10 mouse cellular contexts compared by ENCODE assay signal in the genomic region with DNA sequence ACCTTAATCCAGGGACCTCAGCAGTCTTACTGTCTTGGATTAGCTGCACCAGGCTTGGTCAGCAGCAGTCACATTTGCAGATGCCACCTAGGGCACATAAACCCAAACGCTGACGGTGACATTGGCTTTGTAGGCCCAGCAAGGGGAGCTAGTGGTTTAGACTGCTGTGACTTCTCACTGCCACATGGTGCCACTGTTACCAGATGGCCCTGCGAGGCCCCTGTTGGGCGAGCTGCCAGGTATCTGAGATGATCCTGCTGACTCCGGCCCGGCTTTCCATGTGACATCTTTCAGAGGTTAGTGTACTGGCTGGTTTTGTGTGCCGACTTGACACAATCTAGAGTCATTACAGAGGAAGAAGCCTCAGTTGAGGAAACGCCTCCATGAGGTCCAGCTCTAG. TPM values are rescaled to one million over a fixed set of nuclear protein-coding genes. Genes with fewer than 3 reads are reported as not detected.
DNase-seq lines count a peak whose midpoint lies in the region; ATAC-seq lines count a peak whose summit lies in the region.
"Had no signal": no experiment of that assay in that cellular context is flagged by ENCODE, and none has a peak within 500 bp of the region (broad histone marks: within the 10 kb centered on the region; RNA-seq: fewer than 3 reads in every experiment).

No protein-coding gene starts in this region.

- WGBS in forebrain, embryonic 14.5 days, result 60% methylated on average over 8 of the region's 8 CpGs
- 65% methylated on average over 8 of the region's 8 CpGs for WGBS in forebrain, embryonic 13.5 days
- 32% methylated on average over 8 of the region's 8 CpGs for WGBS in heart, embryonic 13.5 days
- 65% methylated on average over 8 of the region's 8 CpGs for WGBS in hindbrain, embryonic 13.5 days
- 74% methylated on average over 8 of the region's 8 CpGs for WGBS in forebrain, embryonic 16.5 days

- H3K27ac ChIP-seq in forebrain, embryonic 14.5 days (ENCODE audit: low read depth, low read length), result no peak overlapping the region
- H3K27ac ChIP-seq in forebrain, embryonic 13.5 days, result no peak overlapping the region
- H3K27ac ChIP-seq in heart, embryonic 13.5 days (replicated peaks), result no peak overlapping the region
- H3K27ac ChIP-seq in hindbrain, embryonic 13.5 days, result no peak overlapping the region
- H3K27ac ChIP-seq in forebrain, embryonic 16.5 days (ENCODE audit: low read length), result no peak overlapping the region
- H3K27ac ChIP-seq: liver, embryonic 15.5 days had no signal

- no peak overlapping the region for H3K4me3 ChIP-seq in forebrain, embryonic 14.5 days (ENCODE audit: low read depth, low read length)
- H3K4me3 ChIP-seq in forebrain, embryonic 13.5 days, result no peak overlapping the region
- H3K4me3 ChIP-seq in heart, embryonic 13.5 days, result no peak overlapping the region
- no peak overlapping the region for H3K4me3 ChIP-seq in hindbrain, embryonic 13.5 days
- no peak overlapping the region for H3K4me3 ChIP-seq in forebrain, embryonic 16.5 days (replicated peaks; ENCODE audit: low read length)
- H3K4me3 ChIP-seq: liver, embryonic 15.5 days had no signal

- no peaks in the 10 kb centered on the region for H3K9me3 ChIP-seq in forebrain, embryonic 14.5 days (replicated peaks; ENCODE audit: control insufficient read depth, low read length)
- no peaks in the 10 kb centered on the region for H3K9me3 ChIP-seq in forebrain, embryonic 13.5 days (replicated peaks)
- H3K9me3 ChIP-seq in heart, embryonic 13.5 days, result no peaks in the 10 kb centered on the region
- no peaks in the 10 kb centered on the region for H3K9me3 ChIP-seq in hindbrain, embryonic 13.5 days
- no peaks in the 10 kb centered on the region for H3K9me3 ChIP-seq in forebrain, embryonic 16.5 days (ENCODE audit: control insufficient read depth, low read length)
- H3K9me3 ChIP-seq: liver, embryonic 15.5 days had no signal

- H3K4me1 ChIP-seq in forebrain, embryonic 14.5 days (ENCODE audit: control insufficient read depth, insufficient read depth, low read length), result no peaks in the 10 kb centered on the region
- H3K4me1 ChIP-seq in forebrain, embryonic 13.5 days, result peaks cover 9% of the 10 kb centered on the region
- H3K4me1 ChIP-seq in heart, embryonic 13.5 days, result peaks cover 9% of the 10 kb centered on the region
- 0 out of 2 replicates have a peak, but pooled peaks cover 3% of the 10 kb centered on the region for H3K4me1 ChIP-seq in hindbrain, embryonic 13.5 days (replicated peaks)
- no peaks in the 10 kb centered on the region; the same call in 1 of the 2 replicates for H3K4me1 ChIP-seq in forebrain, embryonic 16.5 days (replicated peaks; ENCODE audit: control insufficient read depth, insufficient read depth, low read length)
- H3K4me1 ChIP-seq: liver, embryonic 15.5 days had no signal

- DNase-seq in forebrain, embryonic 14.5 days (ENCODE audit: low spot score), result peak; percentile 31
- DNase-seq in thymus, postnatal 0 days (ENCODE audit: low spot score), result peak; percentile 37
- DNase-seq in thymus, adult 18-20 months, result no peak
- DNase-seq in lung, postnatal 36 days, result peak; percentile 64

- no peak overlapping the region for H3K4me2 ChIP-seq in forebrain, embryonic 14.5 days (ENCODE audit: low read length)
- no peak overlapping the region for H3K4me2 ChIP-seq in forebrain, embryonic 13.5 days
- no peak overlapping the region for H3K4me2 ChIP-seq in heart, embryonic 13.5 days
- H3K4me2 ChIP-seq in hindbrain, embryonic 13.5 days, result no peak overlapping the region
- H3K4me2 ChIP-seq in forebrain, embryonic 16.5 days (ENCODE audit: low read length), result no peak overlapping the region
- H3K4me2 ChIP-seq: liver, embryonic 15.5 days had no signal

- no peaks in the 10 kb centered on the region for H3K27me3 ChIP-seq in forebrain, embryonic 14.5 days (replicated peaks; ENCODE audit: control insufficient read depth, insufficient read depth, low read length)
- no peaks in the 10 kb centered on the region for H3K27me3 ChIP-seq in forebrain, embryonic 13.5 days
- H3K27me3 ChIP-seq in heart, embryonic 13.5 days (replicated peaks), result no peaks in the 10 kb centered on the region
- H3K27me3 ChIP-seq in hindbrain, embryonic 13.5 days, result no peaks in the 10 kb centered on the region
- H3K27me3 ChIP-seq in forebrain, embryonic 16.5 days (replicated peaks; ENCODE audit: control insufficient read depth, insufficient read depth, low read length), result no peaks in the 10 kb centered on the region
- H3K27me3 ChIP-seq: liver, embryonic 15.5 days had no signal

- H3K36me3 ChIP-seq in forebrain, embryonic 14.5 days (ENCODE audit: control insufficient read depth, insufficient read depth, low read length), result no peaks in the 10 kb centered on the region
- H3K36me3 ChIP-seq in forebrain, embryonic 13.5 days (ENCODE audit: poor library complexity, severe bottlenecking), result no peaks in the 10 kb centered on the region
- H3K36me3 ChIP-seq in heart, embryonic 13.5 days, result no peaks in the 10 kb centered on the region
- no peaks in the 10 kb centered on the region for H3K36me3 ChIP-seq in hindbrain, embryonic 13.5 days
- H3K36me3 ChIP-seq in forebrain, embryonic 16.5 days (ENCODE audit: control insufficient read depth, insufficient read depth), result no peaks in the 10 kb centered on the region
- H3K36me3 ChIP-seq: liver, embryonic 15.5 days had no signal

- ATAC-seq in forebrain, embryonic 14.5 days, result no peak
- ATAC-seq in forebrain, embryonic 13.5 days, result no peak
- ATAC-seq in heart, embryonic 13.5 days (ENCODE audit: extremely low read depth, insufficient number of reproducible peaks, low FRiP score, low TSS enrichment), result peak; percentile 31; the same call in 1 of the 2 replicates
- ATAC-seq in hindbrain, embryonic 13.5 days (ENCODE audit: low FRiP score), result no peak
- no peak for ATAC-seq in forebrain, embryonic 16.5 days

- H3K9ac ChIP-seq in forebrain, embryonic 14.5 days (ENCODE audit: low read length), result no peak overlapping the region
- no peak overlapping the region for H3K9ac ChIP-seq in forebrain, embryonic 13.5 days
- no peak overlapping the region for H3K9ac ChIP-seq in heart, embryonic 13.5 days
- no peak overlapping the region for H3K9ac ChIP-seq in hindbrain, embryonic 13.5 days
- H3K9ac ChIP-seq in forebrain, embryonic 16.5 days (replicated peaks; ENCODE audit: low read depth, low read length), result no peak overlapping the region
- H3K9ac ChIP-seq: liver, embryonic 15.5 days had no signal

RNA-seq across cellular contexts. Expression of gene Gh, which starts 12.3 kb away (rescaled TPM):
- not detected in 2 replicates for polyA plus RNA-seq in forebrain, embryonic 14.5 days (2014; fragmentation: Nextera tagmentation; extraction: Ambion mirVana)
- not detected in 2 replicates for polyA plus RNA-seq in forebrain, embryonic 13.5 days (2015; fragmentation: Nextera tagmentation; extraction: Ambion mirVana)
- polyA plus RNA-seq in thymus, postnatal 0 days (2015; fragmentation: Nextera tagmentation; extraction: Ambion mirVana), result 0.38 and 0.75 TPM in 2 replicates
- polyA plus RNA-seq in heart, embryonic 13.5 days (2015; fragmentation: Nextera tagmentation; extraction: Ambion mirVana), result not detected in 2 replicates
- polyA plus RNA-seq in hindbrain, embryonic 13.5 days (2015; fragmentation: Nextera tagmentation; extraction: Ambion mirVana), result not detected in 2 replicates
- polyA plus RNA-seq in forebrain, embryonic 16.5 days (2015; fragmentation: Nextera tagmentation; extraction: Ambion mirVana), result not detected in 2 replicates
- polyA plus RNA-seq: liver, embryonic 15.5 days; stomach, embryonic 14.5 days had no signal

RNA-seq across cellular contexts. Expression of gene Tcam1, which starts 12.9 kb away (rescaled TPM):
- 0.05 and 0.22 TPM in 2 replicates for polyA plus RNA-seq in forebrain, embryonic 14.5 days (2014; fragmentation: Nextera tagmentation; extraction: Ambion mirVana)
- 0.10 and 0.14 TPM in 2 replicates for polyA plus RNA-seq in forebrain, embryonic 13.5 days (2015; fragmentation: Nextera tagmentation; extraction: Ambion mirVana)
- polyA plus RNA-seq in thymus, postnatal 0 days (2015; fragmentation: Nextera tagmentation; extraction: Ambion mirVana), result 0.40 and 0.54 TPM in 2 replicates
- 0.06 and 0.13 TPM in 2 replicates for polyA plus RNA-seq in heart, embryonic 13.5 days (2015; fragmentation: Nextera tagmentation; extraction: Ambion mirVana)
- 0.12 and 0.21 TPM in 2 replicates for polyA plus RNA-seq in hindbrain, embryonic 13.5 days (2015; fragmentation: Nextera tagmentation; extraction: Ambion mirVana)
- 0.11 and 0.17 TPM in 2 replicates for polyA plus RNA-seq in forebrain, embryonic 16.5 days (2015; fragmentation: Nextera tagmentation; extraction: Ambion mirVana)

RNA-seq across cellular contexts. Expression of gene Smarcd2, which starts 16.6 kb away (rescaled TPM):
- polyA plus RNA-seq in forebrain, embryonic 14.5 days (2014; fragmentation: Nextera tagmentation; extraction: Ambion mirVana), result 11.1 and 11.7 TPM in 2 replicates
- polyA plus RNA-seq in forebrain, embryonic 13.5 days (2015; fragmentation: Nextera tagmentation; extraction: Ambion mirVana), result 14.2 and 14.3 TPM in 2 replicates
- polyA plus RNA-seq in thymus, postnatal 0 days (2015; fragmentation: Nextera tagmentation; extraction: Ambion mirVana), result 139 and 157 TPM in 2 replicates
- 17.9 and 20.4 TPM in 2 replicates for polyA plus RNA-seq in heart, embryonic 13.5 days (2015; fragmentation: Nextera tagmentation; extraction: Ambion mirVana)
- 14.3 and 16.0 TPM in 2 replicates for polyA plus RNA-seq in hindbrain, embryonic 13.5 days (2015; fragmentation: Nextera tagmentation; extraction: Ambion mirVana)
- 12.4 and 13.7 TPM in 2 replicates for polyA plus RNA-seq in forebrain, embryonic 16.5 days (2015; fragmentation: Nextera tagmentation; extraction: Ambion mirVana)

RNA-seq across cellular contexts. Expression of gene Cd79b, which starts 25.2 kb away (rescaled TPM):
- 0.79 and 0.95 TPM in 2 replicates for polyA plus RNA-seq in forebrain, embryonic 14.5 days (2014; fragmentation: Nextera tagmentation; extraction: Ambion mirVana)
- 0.27 and 0.49 TPM in 2 replicates for polyA plus RNA-seq in forebrain, embryonic 13.5 days (2015; fragmentation: Nextera tagmentation; extraction: Ambion mirVana)
- 38.5 and 39.6 TPM in 2 replicates for polyA plus RNA-seq in thymus, postnatal 0 days (2015; fragmentation: Nextera tagmentation; extraction: Ambion mirVana)
- polyA plus RNA-seq in heart, embryonic 13.5 days (2015; fragmentation: Nextera tagmentation; extraction: Ambion mirVana), result 1.2 TPM in 2 replicates
- 1.2 and 1.4 TPM in 2 replicates for polyA plus RNA-seq in hindbrain, embryonic 13.5 days (2015; fragmentation: Nextera tagmentation; extraction: Ambion mirVana)
- 0.65 and 0.75 TPM in 2 replicates for polyA plus RNA-seq in forebrain, embryonic 16.5 days (2015; fragmentation: Nextera tagmentation; extraction: Ambion mirVana)

RNA-seq across cellular contexts. Expression of gene Psmc5, which starts 33.4 kb away (rescaled TPM):
- polyA plus RNA-seq in forebrain, embryonic 14.5 days (2014; fragmentation: Nextera tagmentation; extraction: Ambion mirVana), result 279 and 286 TPM in 2 replicates
- 322 and 348 TPM in 2 replicates for polyA plus RNA-seq in forebrain, embryonic 13.5 days (2015; fragmentation: Nextera tagmentation; extraction: Ambion mirVana)
- polyA plus RNA-seq in thymus, postnatal 0 days (2015; fragmentation: Nextera tagmentation; extraction: Ambion mirVana), result 260 and 266 TPM in 2 replicates
- polyA plus RNA-seq in heart, embryonic 13.5 days (2015; fragmentation: Nextera tagmentation; extraction: Ambion mirVana), result 229 and 256 TPM in 2 replicates
- polyA plus RNA-seq in hindbrain, embryonic 13.5 days (2015; fragmentation: Nextera tagmentation; extraction: Ambion mirVana), result 339 and 341 TPM in 2 replicates
- polyA plus RNA-seq in forebrain, embryonic 16.5 days (2015; fragmentation: Nextera tagmentation; extraction: Ambion mirVana), result 270 and 287 TPM in 2 replicates

Comparison
In these comparisons a context has a peak if more than half of its experiments do, and no peak if none do; other contexts are left out.
1. DNase-seq: peak in forebrain, embryonic 14.5 days (single experiment), thymus, postnatal 0 days (single experiment) and lung, postnatal 36 days (single experiment); none in thymus, adult 18-20 months (0 of 2).